Mouse (Mus musculus): ENCODE results near the gene Timm10. TPM values are rescaled to one million over a fixed set of nuclear protein-coding genes. Genes with fewer than 3 reads are reported as not detected.

Timm10 gene
- polyA plus RNA-seq, 1 experiment, result 134 TPM

DNA sequence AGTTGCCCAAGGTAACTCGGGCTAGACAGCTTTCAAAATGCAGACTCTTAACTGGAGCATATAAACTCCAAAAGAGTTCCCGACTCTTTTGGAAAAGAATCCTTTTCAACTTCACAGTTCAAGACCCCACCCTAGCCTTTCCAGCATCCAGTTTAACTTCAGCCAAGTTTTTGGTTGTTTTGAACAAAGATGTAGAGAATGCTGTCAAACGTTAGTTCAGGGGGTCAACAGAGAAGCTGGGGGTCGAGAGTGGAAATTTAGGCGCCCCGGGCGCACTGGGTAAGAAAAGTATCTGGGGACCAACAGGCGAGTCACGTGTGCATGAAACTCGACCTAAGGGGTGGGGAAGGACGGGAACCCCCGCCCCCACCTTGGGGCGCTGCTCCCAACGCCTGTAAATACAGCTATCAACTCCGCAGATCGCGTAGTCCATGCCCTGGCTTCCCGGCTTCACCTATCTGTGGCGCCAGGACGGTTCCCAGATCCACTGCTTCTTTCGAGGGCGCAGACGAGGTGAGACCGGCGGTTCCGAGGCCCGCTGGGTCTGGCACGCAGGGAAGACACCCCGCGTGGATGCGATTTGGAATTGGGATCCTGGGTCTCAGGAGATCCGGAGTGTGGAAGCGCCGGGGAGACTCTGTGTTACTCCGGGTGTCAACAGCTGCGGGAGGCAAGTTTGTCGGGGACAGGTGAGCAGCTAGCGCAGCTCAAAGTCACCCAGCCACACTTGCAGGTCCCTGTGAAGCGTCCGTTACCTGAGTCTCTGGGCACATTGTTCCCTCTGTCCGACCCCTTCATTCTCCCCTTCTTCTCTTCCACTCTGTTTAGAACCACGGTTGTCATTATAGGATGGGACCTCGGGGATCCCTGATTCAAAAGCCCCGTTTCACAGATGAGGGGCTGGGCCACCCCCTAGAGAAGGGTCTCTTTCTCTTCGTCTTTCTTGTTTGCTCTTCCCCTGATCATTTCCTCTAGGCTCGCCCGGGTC lies 12.5 kb downstream of the Timm10 start:
- Histone ChIP-seq H3K4me3 (ENCODE audit: insufficient read depth, low read depth, low read length) (peak overlapping the region; percentile 65), H3K4me1 (ENCODE audit: control insufficient read depth, insufficient read depth, insufficient read length, low read length) (0 out of 2 replicates have a peak, but pooled peaks cover 3% of the 10 kb centered on the region), H3K27ac (replicated peaks; ENCODE audit: low read depth, low read length) (no peak overlapping the region)

- H3K27ac ChIP-seq (replicated peaks; ENCODE audit: low read depth, low read length), result no peak overlapping the region
- 0 out of 2 replicates have a peak, but pooled peaks cover 3% of the 10 kb centered on the region for H3K4me1 ChIP-seq (ENCODE audit: control insufficient read depth, insufficient read depth, insufficient read length, low read length)
- H3K4me3 ChIP-seq (ENCODE audit: insufficient read depth, low read depth, low read length), result peak overlapping the region; percentile 65
Observed at GRCm38 (mm10) chr2:84840016-84840747, 13.4 kb downstream of the Timm10 start.

DNA sequence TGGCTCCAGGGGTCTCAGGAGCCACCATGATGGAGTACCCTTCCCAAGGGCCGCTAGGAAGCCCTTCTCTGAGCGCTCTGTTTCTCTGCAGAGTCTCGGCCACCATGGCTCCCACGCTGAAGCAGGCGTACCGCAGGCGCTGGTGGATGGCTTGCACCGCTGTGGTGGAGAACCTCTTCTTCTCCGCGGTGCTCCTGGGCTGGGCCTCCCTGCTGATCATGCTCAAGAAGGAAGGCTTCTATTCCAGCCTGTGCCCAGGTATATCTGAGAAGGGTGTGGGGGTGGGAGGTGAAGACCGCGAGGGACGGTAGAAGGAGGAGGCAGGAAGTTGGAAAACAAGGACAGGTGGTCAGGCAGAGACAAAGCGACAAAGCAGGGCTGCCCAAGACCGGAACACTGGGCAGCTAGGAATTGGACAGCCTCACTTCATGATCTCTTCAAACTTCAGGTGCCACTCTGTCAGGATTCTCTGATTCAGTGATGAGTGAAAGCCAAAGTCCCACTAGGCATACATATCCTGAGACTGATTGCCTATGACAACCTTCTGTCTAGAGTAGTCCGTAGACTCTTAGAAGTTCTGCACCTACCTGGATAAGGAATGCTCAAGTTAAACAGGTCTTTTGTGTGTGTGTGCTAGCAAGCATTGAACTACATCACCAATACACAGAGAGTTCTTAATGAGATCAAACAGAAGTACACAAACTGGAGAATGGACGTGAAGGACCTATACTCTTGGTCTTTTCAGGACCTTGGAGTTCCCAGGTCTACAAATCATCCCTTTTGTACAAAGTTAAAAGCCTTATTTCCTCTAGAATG lies 14.2 kb downstream of the Timm10 start:
- 0 out of 2 replicates have a peak, but pooled peaks cover 3% of the 10 kb centered on the region for H3K4me1 ChIP-seq (ENCODE audit: control insufficient read depth, insufficient read depth, insufficient read length, low read length)
- H3K27ac ChIP-seq (replicated peaks; ENCODE audit: low read depth, low read length), result no peak overlapping the region
- H3K4me3 ChIP-seq (ENCODE audit: insufficient read depth, low read depth, low read length), result peak overlapping the region; percentile 65

GRCm38 (mm10) chr2:84841905-84842304 lies 15.1 kb downstream of the Timm10 start:
- no peak overlapping the region for H3K4me3 ChIP-seq (ENCODE audit: insufficient read depth, low read depth, low read length)
- no peak overlapping the region for H3K27ac ChIP-seq (replicated peaks; ENCODE audit: low read depth, low read length)
- 0 out of 2 replicates have a peak, but pooled peaks cover 3% of the 10 kb centered on the region for H3K4me1 ChIP-seq (ENCODE audit: control insufficient read depth, insufficient read depth, insufficient read length, low read length)

GRCm38 (mm10) chr2:84843654-84844053 lies 16.9 kb downstream of the Timm10 start:
- H3K27ac ChIP-seq (replicated peaks; ENCODE audit: low read depth, low read length), result no peak overlapping the region
- 0 out of 2 replicates have a peak, but pooled peaks cover 3% of the 10 kb centered on the region for H3K4me1 ChIP-seq (ENCODE audit: control insufficient read depth, insufficient read depth, insufficient read length, low read length)
- no peak overlapping the region for H3K4me3 ChIP-seq (ENCODE audit: insufficient read depth, low read depth, low read length)

- Histone ChIP-seq H3K4me3 (ENCODE audit: insufficient read depth, low read depth, low read length) (no peak overlapping the region), H3K4me1 (ENCODE audit: control insufficient read depth, insufficient read depth, insufficient read length, low read length) (no peaks in the 10 kb centered on the region), H3K27ac (replicated peaks; ENCODE audit: low read depth, low read length) (no peak overlapping the region)
Observed at GRCm38 (mm10) chr2:84845226-84845625, 18.4 kb downstream of the Timm10 start.

GRCm38 (mm10) chr2:84850407-84851129 lies 23.8 kb downstream of the Timm10 start:
- Histone ChIP-seq H3K4me3 (ENCODE audit: insufficient read depth, low read depth, low read length) (no peak overlapping the region), H3K27ac (replicated peaks; ENCODE audit: low read depth, low read length) (peak overlapping the region; percentile 54), H3K4me1 (ENCODE audit: control insufficient read depth, insufficient read depth, insufficient read length, low read length) (no peaks in the 10 kb centered on the region)

- Histone ChIP-seq H3K4me3 (ENCODE audit: insufficient read depth, low read depth, low read length) (0 out of 2 replicates have a peak overlapping the region, but pooled peaks have one; percentile 8), H3K4me1 (ENCODE audit: control insufficient read depth, insufficient read depth, insufficient read length, low read length) (no peaks in the 10 kb centered on the region), H3K27ac (replicated peaks; ENCODE audit: low read depth, low read length) (peak overlapping the region; percentile 76)
Observed at GRCm38 (mm10) chr2:84851130-84852040, 24.6 kb downstream of the Timm10 start.

GRCm38 (mm10) chr2:84855732-84856131 lies 28.9 kb downstream of the Timm10 start:
- 0 out of 2 replicates have a peak, but pooled peaks cover 5% of the 10 kb centered on the region for H3K4me1 ChIP-seq (ENCODE audit: control insufficient read depth, insufficient read depth, insufficient read length, low read length)
- no peak overlapping the region for H3K27ac ChIP-seq (replicated peaks; ENCODE audit: low read depth, low read length)
- no peak overlapping the region for H3K4me3 ChIP-seq (ENCODE audit: insufficient read depth, low read depth, low read length)

DNA sequence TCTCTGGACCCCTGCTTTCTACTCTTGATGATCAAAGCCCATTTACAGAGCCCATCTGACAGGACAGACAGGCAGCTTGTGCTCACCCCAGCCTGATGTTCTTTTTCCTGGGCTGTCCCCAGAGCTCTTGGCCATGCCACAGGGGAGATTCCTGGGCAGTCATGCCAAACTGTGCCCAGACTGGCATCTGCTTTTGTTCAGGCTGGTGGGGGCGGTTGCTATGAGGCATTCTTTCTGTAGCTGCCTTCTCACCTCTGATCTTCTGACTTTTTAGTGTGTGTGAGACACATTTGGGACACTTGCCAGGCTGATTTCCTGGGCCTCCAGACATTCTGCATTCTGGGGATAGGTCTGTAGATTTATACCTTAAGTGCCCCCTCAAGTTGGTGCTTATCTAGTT lies 31.8 kb downstream of the Timm10 start:
- Histone ChIP-seq H3K4me3 (ENCODE audit: insufficient read depth, low read depth, low read length) (no peak overlapping the region), H3K4me1 (ENCODE audit: control insufficient read depth, insufficient read depth, insufficient read length, low read length) (0 out of 2 replicates have a peak, but pooled peaks cover 5% of the 10 kb centered on the region), H3K27ac (replicated peaks; ENCODE audit: low read depth, low read length) (no peak overlapping the region)

DNA sequence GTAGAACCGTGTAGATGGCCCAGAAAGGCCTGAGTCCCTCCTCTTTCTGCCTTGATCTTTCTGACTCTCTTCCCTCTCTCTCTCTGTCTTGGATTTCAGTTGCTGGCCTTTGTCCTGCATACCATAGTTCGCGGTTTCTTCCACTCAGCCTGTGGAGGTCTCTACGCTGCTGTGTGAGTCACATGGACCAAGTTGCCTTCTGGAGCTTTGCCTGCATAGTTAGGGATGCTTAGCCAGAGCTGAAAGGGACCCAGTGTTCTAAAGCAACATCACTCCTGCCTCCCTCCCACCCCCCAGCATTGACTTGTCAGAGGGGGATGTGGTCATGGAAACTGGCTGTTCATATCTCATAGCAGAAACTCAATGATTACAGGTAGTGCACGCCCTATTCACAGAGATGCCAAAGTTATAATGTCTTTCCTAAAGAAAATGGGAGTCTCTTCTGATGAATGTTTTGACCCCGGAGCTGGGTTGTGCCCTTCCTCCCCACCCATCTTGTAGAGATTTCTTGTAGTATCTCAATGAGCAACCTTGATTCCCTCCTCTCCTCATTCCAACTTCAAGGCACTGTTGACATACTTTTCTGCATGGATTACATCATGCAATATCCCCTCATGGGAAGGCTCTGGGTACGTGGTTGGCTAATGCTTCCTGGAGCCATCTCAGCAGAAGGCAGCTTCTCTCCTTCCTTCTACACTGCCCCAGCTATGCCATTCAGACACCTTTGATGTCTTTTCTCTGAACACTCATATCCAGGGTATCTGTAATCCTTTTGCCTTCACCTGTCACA lies 33.4 kb downstream of the Timm10 start:
- Histone ChIP-seq H3K4me3 (ENCODE audit: insufficient read depth, low read depth, low read length) (no peak overlapping the region), H3K27ac (replicated peaks; ENCODE audit: low read depth, low read length) (no peak overlapping the region), H3K4me1 (ENCODE audit: control insufficient read depth, insufficient read depth, insufficient read length, low read length) (0 out of 2 replicates have a peak, but pooled peaks cover 5% of the 10 kb centered on the region)

DNA sequence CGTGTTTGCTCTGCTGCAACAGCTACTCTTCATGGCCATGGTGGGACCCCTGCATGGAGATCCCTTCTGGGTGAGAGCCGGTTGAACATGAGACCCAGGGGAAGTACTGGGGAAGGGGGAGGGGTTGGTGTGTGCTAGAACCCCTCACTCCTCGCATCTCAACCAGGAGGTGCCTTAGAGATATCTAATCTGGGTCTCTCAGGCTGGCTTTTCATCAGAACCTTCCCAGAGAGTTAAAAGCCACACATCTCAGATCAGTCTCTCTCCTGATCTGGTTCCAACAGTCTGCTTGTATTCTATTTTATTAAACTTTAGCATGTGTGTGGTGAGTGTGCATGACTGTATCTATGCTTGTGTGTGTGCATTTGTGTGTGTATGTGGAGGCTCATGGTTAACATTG lies 34.6 kb downstream of the Timm10 start:
- H3K27ac ChIP-seq (replicated peaks; ENCODE audit: low read depth, low read length), result no peak overlapping the region

More for the DNA sequence above, 34.6 kb downstream of the Timm10 start:
- H3K4me3 ChIP-seq (ENCODE audit: insufficient read depth, low read depth, low read length), result no peak overlapping the region
- H3K4me1 ChIP-seq (ENCODE audit: control insufficient read depth, insufficient read depth, insufficient read length, low read length), result peaks cover 5% of the 10 kb centered on the region; the same call in 1 of the 2 replicates
